Mouse (Mus musculus): Measurements from ENCODE around the gene Cdc25a.

Cdc25a gene

GRCm38 (mm10) chr9:109892651-109893250, 17.4 kb downstream of the Cdc25a start:
- peak; percentile 66 to 80 for DNase-seq (ENCODE audit: low spot score in 2 of 2)

DNA sequence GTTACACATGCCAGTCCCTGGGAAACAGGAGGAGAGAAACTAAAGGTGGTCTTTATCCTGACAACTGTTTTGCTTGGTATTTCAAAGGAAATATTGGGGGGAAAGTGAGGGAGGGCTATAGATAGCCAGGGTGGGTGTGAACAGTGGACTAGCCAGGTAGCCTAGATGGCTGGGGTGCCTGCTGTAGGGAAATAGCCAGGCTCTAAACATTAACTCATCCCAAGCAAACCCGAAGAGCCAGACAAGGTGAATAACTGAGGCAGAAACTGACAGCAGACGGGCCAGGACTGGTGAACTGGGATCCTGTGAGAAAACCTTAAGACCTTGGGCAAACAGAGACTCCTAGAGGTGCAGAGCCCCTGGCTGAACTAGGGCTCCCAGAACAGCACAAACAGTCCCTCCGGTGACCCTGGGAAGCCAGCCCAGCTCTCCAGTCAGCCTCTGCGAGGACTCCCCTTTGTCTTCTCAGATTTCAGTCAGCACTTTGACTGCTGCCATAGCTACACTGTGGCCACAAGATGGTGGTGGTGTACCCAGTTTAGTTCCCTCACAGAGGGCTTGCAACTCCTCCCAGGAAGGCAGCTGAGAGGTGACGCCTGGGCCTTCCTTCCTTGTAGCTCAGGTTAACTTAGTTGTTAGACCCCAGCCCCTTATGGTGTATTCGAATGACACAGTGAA, 19.2 kb downstream of the Cdc25a start:
- DNase-seq (ENCODE audit: low spot score in 2 of 2), result peak in 1 of 2 experiments; percentile 56

DNA sequence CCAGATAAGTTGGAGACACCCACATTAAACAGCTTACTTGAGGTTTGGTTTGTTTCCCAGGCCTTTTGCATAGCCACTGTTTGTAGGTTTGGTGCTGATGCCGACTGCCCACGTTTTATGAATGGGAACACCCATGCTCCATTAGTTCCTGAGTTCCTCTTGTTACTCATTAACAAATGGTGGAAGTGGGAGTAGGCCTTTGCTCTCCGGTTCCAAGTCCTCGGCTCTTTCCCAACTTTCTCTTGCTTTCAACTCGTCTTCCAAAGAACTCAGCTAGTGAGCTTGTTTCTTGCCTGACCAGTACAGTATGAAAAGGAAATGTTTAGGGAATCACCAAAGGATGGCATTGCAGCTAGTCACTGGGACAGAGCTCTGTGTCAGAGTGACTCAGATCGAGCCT, 20.2 kb downstream of the Cdc25a start:
- no peak for DNase-seq (ENCODE audit: low spot score in 2 of 2)

DNA sequence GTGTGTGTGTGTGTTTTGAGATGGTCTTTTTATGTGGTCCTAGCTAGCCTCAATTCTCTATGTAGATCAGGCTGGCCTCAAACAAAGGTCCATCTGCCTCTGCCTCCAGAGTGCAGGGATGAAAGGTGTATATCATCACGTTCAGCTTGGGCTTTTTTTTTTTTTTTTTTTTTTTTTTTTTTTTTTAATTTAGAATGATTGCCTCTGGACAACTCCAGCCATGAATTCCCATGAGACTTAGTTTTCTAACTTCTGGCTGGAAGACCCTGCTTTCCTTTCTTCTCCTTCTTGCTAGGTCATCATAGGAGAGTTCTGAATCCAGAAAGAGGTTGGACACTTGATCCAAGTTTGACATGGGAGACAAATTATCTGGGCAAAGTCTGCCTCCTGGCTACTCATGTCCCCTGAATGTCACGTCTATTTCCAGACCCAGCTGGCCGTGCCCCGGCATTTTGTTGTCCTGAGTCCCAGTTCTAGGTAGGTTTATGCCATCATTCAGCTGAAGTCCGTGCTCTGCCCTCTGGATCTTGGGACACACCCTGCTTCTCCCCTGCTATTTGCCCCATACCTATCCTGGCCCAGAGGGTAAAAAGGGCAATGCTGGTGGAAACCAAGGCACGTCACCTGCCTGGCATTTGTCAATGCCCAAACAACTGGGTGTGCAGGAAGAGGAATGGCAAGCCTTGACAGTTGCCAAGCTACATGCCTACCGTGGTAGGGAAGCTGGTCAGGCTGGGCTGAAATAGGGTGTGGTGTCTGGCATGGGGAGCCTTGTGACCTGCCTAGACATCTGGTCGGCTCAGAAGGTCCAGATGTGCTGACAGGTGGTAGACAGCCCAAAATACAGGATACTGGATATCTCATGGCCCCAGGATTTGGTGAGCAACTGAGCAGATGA, 21.1 kb downstream of the Cdc25a start:
- DNase-seq (ENCODE audit: low spot score in 2 of 2), result no peak

DNA sequence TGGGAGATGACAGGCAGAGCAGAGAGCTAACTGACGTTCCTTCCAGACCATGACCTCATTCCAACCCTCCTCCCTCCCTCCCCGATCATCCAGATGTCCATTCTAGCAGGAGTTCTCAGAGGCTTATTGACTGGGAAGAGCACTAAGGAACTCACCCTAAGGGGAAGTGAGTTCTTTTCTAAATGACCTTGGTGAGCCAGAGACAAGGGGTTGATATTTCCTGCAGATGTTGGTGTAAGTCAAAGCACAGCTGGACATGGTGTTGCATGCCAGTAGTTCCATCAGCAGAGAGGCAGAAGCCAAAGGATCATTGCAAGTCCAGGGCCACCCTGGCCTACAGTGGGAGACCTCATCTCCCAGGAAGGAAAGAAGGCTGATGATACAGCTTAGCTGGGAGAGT, 22.6 kb downstream of the Cdc25a start:
- DNase-seq (ENCODE audit: low spot score in 2 of 2), result no peak

GRCm38 (mm10) chr9:109899361-109899760, 24.0 kb downstream of the Cdc25a start:
- DNase-seq (ENCODE audit: low spot score in 2 of 2), result no peak

GRCm38 (mm10) chr9:109899774-109900173, 24.4 kb downstream of the Cdc25a start:
- DNase-seq (ENCODE audit: low spot score in 2 of 2), result no peak

GRCm38 (mm10) chr9:109900604-109901003, 25.2 kb downstream of the Cdc25a start:
- no peak for DNase-seq (ENCODE audit: low spot score in 2 of 2)

- DNase-seq (ENCODE audit: low spot score in 2 of 2), result no peak
These were observed 26.9 kb downstream of the Cdc25a start for GRCm38 (mm10) chr9:109902246-109902645.

GRCm38 (mm10) chr9:109902740-109903139, 27.4 kb downstream of the Cdc25a start:
- no peak for DNase-seq (ENCODE audit: low spot score in 2 of 2)

- no peak for DNase-seq (ENCODE audit: low spot score in 2 of 2)
These were observed 31.9 kb downstream of the Cdc25a start for GRCm38 (mm10) chr9:109907300-109907699.

- no peak for DNase-seq (ENCODE audit: low spot score in 2 of 2)
These were observed 32.5 kb downstream of the Cdc25a start for GRCm38 (mm10) chr9:109907774-109908465.

DNA sequence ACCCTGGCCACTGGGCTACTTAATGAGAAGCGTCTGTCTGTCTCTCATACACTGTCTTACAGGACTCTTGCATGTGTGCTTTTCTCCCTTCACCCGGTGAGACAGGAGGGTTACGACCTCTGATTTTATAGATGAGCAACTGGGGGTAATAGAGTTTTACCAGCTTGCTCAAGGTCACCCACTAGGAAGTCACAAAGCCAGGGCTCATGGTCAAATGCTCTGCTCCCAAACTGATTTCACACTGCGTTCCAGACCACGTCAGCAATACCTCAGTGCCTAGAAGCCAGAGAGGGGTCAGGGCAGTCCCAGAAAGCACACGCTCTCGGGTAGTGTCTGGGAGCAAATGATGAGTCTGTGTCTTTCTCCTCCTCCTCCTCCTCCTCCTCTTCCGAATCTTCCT, 33.7 kb downstream of the Cdc25a start:
- no peak for DNase-seq (ENCODE audit: low spot score in 2 of 2)

- no peak for DNase-seq (ENCODE audit: low spot score in 2 of 2)
These were observed 34.5 kb downstream of the Cdc25a start for GRCm38 (mm10) chr9:109909926-109910325.

GRCm38 (mm10) chr9:109911779-109912178, 36.4 kb downstream of the Cdc25a start:
- DNase-seq (ENCODE audit: low spot score in 2 of 2), result peak in 1 of 2 experiments; percentile 14

DNA sequence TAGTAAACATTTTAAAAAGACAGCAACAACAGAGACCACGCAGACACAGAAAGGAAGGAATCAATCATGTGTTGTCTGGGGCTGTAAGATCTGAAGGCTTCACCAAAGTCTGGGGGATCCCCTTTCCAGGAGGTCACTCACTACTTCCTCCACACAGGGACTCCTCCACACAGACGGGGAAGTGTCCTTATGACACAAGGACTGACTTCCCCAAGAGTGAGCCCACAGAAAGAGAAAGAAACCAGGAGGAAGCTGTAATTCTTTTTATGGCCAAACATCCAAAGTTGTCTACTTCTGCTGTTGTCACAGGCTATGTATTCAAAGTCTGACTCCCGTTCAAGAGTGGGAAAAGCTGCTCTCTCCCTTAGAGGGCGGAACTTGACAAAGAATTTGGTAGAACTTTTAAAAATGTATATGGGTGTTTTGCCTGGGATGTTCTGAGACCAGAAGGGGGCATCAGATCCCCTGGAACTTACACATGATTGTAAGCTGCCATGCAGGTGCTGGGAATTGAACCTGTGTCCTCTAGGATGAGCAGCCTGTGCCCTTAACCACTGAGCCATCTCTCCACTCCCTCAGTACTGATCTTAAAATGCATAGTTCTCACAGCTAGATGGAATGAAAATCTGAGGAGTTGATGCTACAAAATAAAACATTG, 39.0 kb downstream of the Cdc25a start:
- DNase-seq (ENCODE audit: low spot score in 2 of 2), result no peak

DNA sequence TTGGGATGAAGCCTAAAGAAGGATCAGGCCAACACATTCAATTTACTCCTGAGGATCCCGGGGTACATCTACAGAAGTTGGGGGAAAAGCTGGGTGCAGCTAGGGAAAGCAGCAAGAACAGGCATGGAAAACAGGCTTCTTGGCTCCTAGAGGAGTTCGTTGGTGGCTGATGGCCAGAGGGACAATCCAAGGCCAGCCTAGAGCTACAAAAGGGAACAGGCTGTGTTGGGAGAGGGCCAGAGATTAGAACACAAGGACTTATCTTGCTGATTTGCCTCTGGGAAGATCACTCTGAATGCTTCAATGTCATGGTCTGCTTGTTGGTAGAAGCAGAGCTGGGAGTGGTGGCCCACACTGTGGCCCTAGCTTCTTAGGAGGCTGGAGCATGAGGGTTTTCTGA, 42.6 kb downstream of the Cdc25a start:
- no peak for DNase-seq (ENCODE audit: low spot score in 2 of 2)

DNA sequence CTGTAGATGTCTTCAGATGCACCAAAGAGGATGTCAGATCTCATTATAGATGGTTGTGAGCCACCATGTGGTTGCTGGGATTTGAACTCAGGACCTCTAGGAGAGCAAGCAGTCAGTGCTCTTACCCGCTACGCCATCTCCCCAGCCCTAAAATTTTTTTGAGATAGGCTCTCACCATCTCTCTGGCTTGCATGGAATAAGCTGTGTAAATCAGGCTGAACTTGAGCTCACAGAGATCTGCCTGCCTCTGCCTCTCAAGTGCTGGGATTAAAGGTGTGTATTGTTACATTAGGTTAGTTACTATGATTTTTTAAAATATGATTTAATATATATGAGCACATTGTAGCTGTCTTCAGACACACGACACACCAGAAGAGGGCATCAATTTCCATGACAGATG, 53.8 kb downstream of the Cdc25a start:
- DNase-seq (ENCODE audit: low spot score in 2 of 2), result no peak

GRCm38 (mm10) chr9:109930063-109930462, 54.7 kb downstream of the Cdc25a start:
- no peak for DNase-seq (ENCODE audit: low spot score in 2 of 2)

GRCm38 (mm10) chr9:109930752-109931151, 55.4 kb downstream of the Cdc25a start:
- no peak for DNase-seq (ENCODE audit: low spot score in 2 of 2)

Measured in cerebellum, postnatal 4 days (tissue).